In genomic region chr11:33278571-33278970, GRCm38 (mm10) we compare ENCODE assay signal across 40 mouse cellular contexts. TPM values are rescaled to one million over a fixed set of nuclear protein-coding genes. Genes with fewer than 3 reads are reported as not detected.
"Had no signal": no experiment of that assay in that cellular context is flagged by ENCODE, and none has a peak within 500 bp of the region (broad histone marks: within the 10 kb centered on the region; RNA-seq: fewer than 3 reads in every experiment).

No protein-coding gene starts in this region.

- H3K27me3 ChIP-seq: heart, embryonic 12.5 days; heart, embryonic 13.5 days; heart, embryonic 15.5 days; hindbrain, embryonic 12.5 days; hindbrain, embryonic 13.5 days; hindbrain, embryonic 15.5 days; intestine, embryonic 15.5 days; kidney, embryonic 15.5 days had no signal

- DNase-seq: heart, postnatal 10 days; heart, postnatal 36 days; heart, postnatal 4 days; kidney, adult 11 months; kidney, adult 18-20 months; kidney, adult 2 months; kidney, adult 8-10 months; kidney, adult 9 months; kidney, postnatal 10 days; kidney, postnatal 14 days; kidney, postnatal 25 days; kidney, postnatal 36 days; kidney, postnatal 4 days; layer of hippocampus, adult 9-11 months; layer of hippocampus, postnatal 36 days had no signal

- ATAC-seq: hindbrain, embryonic 16.5 days; hindbrain, postnatal 0 days; inflammation-experienced regulatory T-cells, adult 6 months; intestine, embryonic 15.5 days; intestine, embryonic 16.5 days; intestine, postnatal 0 days had no signal

RNA-seq across cellular contexts. Expression of gene Gm12117, which starts 2.0 kb away (rescaled TPM):
- total RNA-seq: heart, postnatal 10 days; heart, postnatal 25 days; heart, postnatal 36 days; hindbrain, postnatal 0 days; layer of hippocampus, postnatal 25 days; layer of hippocampus, postnatal 36 days had no signal
- polyA plus RNA-seq: heart, embryonic 11.5 days; heart, embryonic 12.5 days; heart, embryonic 13.5 days; heart, embryonic 14.5 days; heart, embryonic 15.5 days; heart, embryonic 16.5 days; heart, postnatal 0 days; hindbrain, embryonic 10.5 days; hindbrain, embryonic 12.5 days; hindbrain, embryonic 13.5 days; hindbrain, embryonic 14.5 days; hindbrain, embryonic 16.5 days; hindbrain, postnatal 0 days; inflammation-experienced regulatory T-cells, adult 6 months; intestine, embryonic 14.5 days; intestine, embryonic 15.5 days; intestine, embryonic 16.5 days; intestine, postnatal 0 days; kidney, adult 2 months; kidney, embryonic 14.5 days; kidney, embryonic 15.5 days; kidney, embryonic 16.5 days; kidney, postnatal 0 days had no signal
